Mouse (Mus musculus) hindbrain, embryonic 12.5 days (tissue): ENCODE results near the gene Wdr35. TPM values are rescaled to one million over a fixed set of nuclear protein-coding genes. Genes with fewer than 3 reads are reported as not detected.
"Not testable (repeated sequence)": the region's sequence is repeated elsewhere in the genome, so short reads cannot be mapped to it uniquely, and the experiment has no call there.

Source experiments
- ATAC-seq: fragments of 200-750 bp; cut with Nextera tagmentation; 2 replicates; pipeline ENCODE4 v1.8.0; 2017; ENCODE audit warnings: moderate TSS enrichment; ENCODE audit not compliant: low FRiP score
- H3K27ac ChIP-seq: fragments of 300-500 bp; sonication (generic); 2 replicates; pipeline ENCODE4 v1.5.1; 2016; ENCODE audit warnings: mild to moderate bottlenecking
- H3K27me3 ChIP-seq: fragments of 300-500 bp; sonication (generic); 2 replicates; pipeline ENCODE4 v1.6.1; 2016; ENCODE audit warnings: mild to moderate bottlenecking
- H3K36me3 ChIP-seq: fragments of 300-500 bp; sonication (generic); 2 replicates; pipeline ENCODE4 v1.6.1; 2016; ENCODE audit warnings: mild to moderate bottlenecking
- H3K4me1 ChIP-seq: fragments of 300-500 bp; sonication (generic); 2 replicates; pipeline ENCODE4 v1.6.1; 2016
- H3K4me2 ChIP-seq: fragments of 300-500 bp; sonication (generic); replicated peaks from 2 replicates; pipeline ENCODE4 v1.6.1; 2016; ENCODE audit warnings: mild to moderate bottlenecking
- H3K4me3 ChIP-seq: fragments of 300-500 bp; sonication (generic); 2 replicates; pipeline ENCODE4 v1.5.1; 2016; ENCODE audit warnings: mild to moderate bottlenecking
- H3K9ac ChIP-seq: fragments of 300-500 bp; sonication (generic); 2 replicates; pipeline ENCODE4 v1.6.1; 2016; ENCODE audit warnings: mild to moderate bottlenecking, moderate library complexity
- H3K9me3 ChIP-seq: fragments of 300-500 bp; sonication (generic); replicated peaks from 2 replicates; pipeline ENCODE4 v1.6.1; 2016; ENCODE audit warnings: mild to moderate bottlenecking
- WGBS: fragments of 180-500 bp; shearing (Covaris S2); methylation state at CpG from one replicate; pipeline ENCODE4 v1.1.7; 2016; 5-methylcytosine and 5-hydroxymethylcytosine counted together
- polyA plus RNA-seq: library from polyadenylated mRNA; unstranded; fragments of >200 nt; fragmentation: Nextera tagmentation; extraction: Ambion mirVana; gene quantifications from 2 replicates; pipeline ENCODE4 v1.2.1, GENCODE M21; 2016

Gene Wdr35
- polyA plus RNA-seq, result 26.1 and 26.4 TPM in 2 replicates

- Histone ChIP-seq H3K9me3 (no peaks in the 10 kb centered on the region), H3K4me1 (peaks cover 15% of the 10 kb centered on the region), H3K36me3 (peaks cover 6% of the 10 kb centered on the region), H3K9ac (peak within 1 kb of the TSS; percentile 36), H3K4me3 (peak within 1 kb of the TSS; percentile 58), H3K27ac (peak within 1 kb of the TSS; percentile 42), H3K27me3 (no peaks in the 10 kb centered on the region), H3K4me2 (peak within 1 kb of the TSS; percentile 89)
- ATAC-seq, result peak; percentile 99
- under 1% methylated on average over 45 of the region's 45 CpGs for WGBS
Measured at GRCm38 (mm10) chr12:8973820-8974465, at the start of gene Wdr35. TSS of gene Wdr35 (plus strand) at chr12:8973892.

- peaks cover 11% of the 10 kb centered on the region; the same call in 1 of the 2 replicates for H3K36me3 ChIP-seq
- WGBS, result 94% methylated on average over 3 of the region's 3 CpGs
- no peaks in the 10 kb centered on the region for H3K9me3 ChIP-seq
- no peaks in the 10 kb centered on the region for H3K27me3 ChIP-seq
- ATAC-seq, result no peak
- H3K4me2 ChIP-seq, result no peak overlapping the region
- no peak overlapping the region for H3K4me3 ChIP-seq
- no peak overlapping the region for H3K27ac ChIP-seq
- no peak overlapping the region for H3K9ac ChIP-seq
- peaks cover 20% of the 10 kb centered on the region for H3K4me1 ChIP-seq
Measured at GRCm38 (mm10) chr12:8927652-8928051, 46.0 kb upstream of the Wdr35 start.

DNA sequence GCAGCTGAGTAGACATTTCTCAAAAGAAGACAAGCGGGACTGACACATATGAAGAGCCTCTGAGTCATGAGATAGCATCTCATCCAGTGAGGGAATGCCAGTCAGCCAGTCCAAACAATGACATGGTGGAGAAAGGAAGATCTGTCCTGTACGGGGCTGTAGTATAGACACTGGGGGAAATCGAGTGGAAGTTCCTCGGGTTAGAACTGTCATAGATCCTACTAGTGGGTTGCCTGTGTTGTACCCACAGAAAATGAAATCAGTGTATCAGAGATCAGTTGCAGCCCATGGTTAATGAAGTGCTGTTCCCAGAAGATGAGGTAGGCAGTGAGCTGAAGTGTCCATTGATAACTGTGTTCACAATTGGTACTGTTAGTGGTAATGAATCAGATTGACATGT is 44.9 kb upstream of the Wdr35 start:
- 83% methylated on average over 4 of the region's 4 CpGs for WGBS
- no peak overlapping the region for H3K9ac ChIP-seq
- H3K9me3 ChIP-seq, result no peaks in the 10 kb centered on the region
- H3K36me3 ChIP-seq, result peaks cover 20% of the 10 kb centered on the region
- peaks cover 10% of the 10 kb centered on the region for H3K4me1 ChIP-seq
- ATAC-seq, result no peak
- no peak overlapping the region for H3K4me2 ChIP-seq
- 0 out of 2 replicates have a peak overlapping the region, but pooled peaks have one; percentile 30 for H3K27ac ChIP-seq
- no peaks in the 10 kb centered on the region for H3K27me3 ChIP-seq
- no peak overlapping the region for H3K4me3 ChIP-seq

DNA sequence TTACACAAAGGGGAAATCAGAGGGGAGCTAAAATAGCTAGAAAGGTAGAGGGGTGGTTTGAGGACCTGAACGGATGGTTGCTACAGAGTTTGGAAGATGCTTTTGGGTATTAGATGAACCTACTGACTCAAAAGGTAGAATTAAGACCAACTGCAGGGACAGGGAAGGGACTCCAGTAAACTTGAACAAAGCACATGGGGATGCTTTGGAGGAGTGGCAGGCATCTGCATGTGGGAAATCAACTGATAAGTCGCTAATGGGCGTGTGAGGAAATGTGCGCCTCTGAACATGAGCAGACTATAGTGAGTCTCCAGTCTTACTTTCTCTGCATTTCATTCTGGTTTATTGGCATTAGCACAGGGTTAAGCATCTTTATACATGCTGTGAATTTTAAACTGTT is 42.6 kb upstream of the Wdr35 start:
- Histone ChIP-seq H3K27me3 (no peaks in the 10 kb centered on the region), H3K4me3 (no peak overlapping the region), H3K4me1 (no peaks in the 10 kb centered on the region; the same call in 1 of the 2 replicates), H3K4me2 (no peak overlapping the region), H3K9ac (no peak overlapping the region), H3K27ac (no peak overlapping the region), H3K9me3 (no peaks in the 10 kb centered on the region), H3K36me3 (peaks cover 36% of the 10 kb centered on the region)
- WGBS, result 88% methylated on average over 4 of the region's 4 CpGs
- ATAC-seq, result no peak

GRCm38 (mm10) chr12:8935349-8935748 is 38.3 kb upstream of the Wdr35 start:
- Histone ChIP-seq H3K27ac (no peak overlapping the region), H3K4me2 (no peak overlapping the region), H3K9me3 (no peaks in the 10 kb centered on the region), H3K4me1 (no peaks in the 10 kb centered on the region), H3K27me3 (no peaks in the 10 kb centered on the region), H3K9ac (no peak overlapping the region), H3K36me3 (peaks cover 64% of the 10 kb centered on the region), H3K4me3 (no peak overlapping the region)
- 78% methylated on average over 5 of the region's 5 CpGs for WGBS
- ATAC-seq, result no peak

DNA sequence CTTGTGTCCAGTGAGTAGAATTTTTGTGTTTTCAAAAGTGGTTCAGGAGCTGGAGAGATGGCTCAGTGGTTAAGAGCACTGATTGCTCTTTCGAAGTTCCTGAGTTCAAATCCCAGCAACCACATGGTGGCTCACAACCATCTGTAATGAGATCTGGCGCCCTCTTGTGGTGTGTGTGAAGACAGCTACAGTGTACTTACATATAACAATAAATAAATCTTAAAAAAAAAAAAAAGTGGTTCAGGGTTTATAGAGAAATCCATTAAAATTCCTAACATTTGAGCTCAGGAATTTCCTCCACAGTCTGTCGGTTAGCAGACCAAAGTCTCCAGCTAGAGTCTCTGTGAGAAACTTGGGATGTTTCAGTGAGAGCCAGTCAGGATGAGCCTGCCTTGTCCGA is 37.5 kb upstream of the Wdr35 start:
- peaks cover 64% of the 10 kb centered on the region for H3K36me3 ChIP-seq
- not testable (repeated sequence) for H3K4me3 ChIP-seq, H3K9me3 ChIP-seq, H3K4me1 ChIP-seq, ATAC-seq, H3K4me2 ChIP-seq, H3K27ac ChIP-seq, H3K27me3 ChIP-seq, H3K9ac ChIP-seq
- 77% methylated on average over 4 of the region's 4 CpGs for WGBS

DNA sequence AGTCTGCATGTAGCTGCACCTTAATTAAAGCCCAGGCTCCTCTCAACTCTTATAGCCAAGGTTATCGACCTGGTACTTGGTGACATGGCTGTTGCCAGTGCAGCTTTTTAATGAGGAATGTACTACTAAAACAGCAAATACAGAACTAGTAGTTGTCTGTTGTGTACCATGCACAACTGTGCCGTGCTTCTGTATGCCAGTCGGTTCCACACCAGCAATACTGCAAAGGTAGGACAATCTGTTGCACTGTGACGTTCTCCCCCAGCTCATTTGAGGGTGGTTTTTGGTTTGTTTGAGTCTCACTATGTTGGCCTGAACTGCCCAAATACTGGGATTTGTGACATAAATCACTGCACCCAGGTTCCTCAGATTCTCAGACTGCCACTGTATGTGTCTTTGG is 34.2 kb upstream of the Wdr35 start:
- no peak overlapping the region for H3K9ac ChIP-seq
- H3K4me3 ChIP-seq, result no peak overlapping the region
- 89% methylated on average over 4 of the region's 4 CpGs for WGBS
- H3K27me3 ChIP-seq, result no peaks in the 10 kb centered on the region
- H3K27ac ChIP-seq, result no peak overlapping the region
- no peaks in the 10 kb centered on the region for H3K9me3 ChIP-seq
- H3K4me1 ChIP-seq, result no peaks in the 10 kb centered on the region
- ATAC-seq, result no peak
- peaks cover 52% of the 10 kb centered on the region for H3K36me3 ChIP-seq
- H3K4me2 ChIP-seq, result no peak overlapping the region

DNA sequence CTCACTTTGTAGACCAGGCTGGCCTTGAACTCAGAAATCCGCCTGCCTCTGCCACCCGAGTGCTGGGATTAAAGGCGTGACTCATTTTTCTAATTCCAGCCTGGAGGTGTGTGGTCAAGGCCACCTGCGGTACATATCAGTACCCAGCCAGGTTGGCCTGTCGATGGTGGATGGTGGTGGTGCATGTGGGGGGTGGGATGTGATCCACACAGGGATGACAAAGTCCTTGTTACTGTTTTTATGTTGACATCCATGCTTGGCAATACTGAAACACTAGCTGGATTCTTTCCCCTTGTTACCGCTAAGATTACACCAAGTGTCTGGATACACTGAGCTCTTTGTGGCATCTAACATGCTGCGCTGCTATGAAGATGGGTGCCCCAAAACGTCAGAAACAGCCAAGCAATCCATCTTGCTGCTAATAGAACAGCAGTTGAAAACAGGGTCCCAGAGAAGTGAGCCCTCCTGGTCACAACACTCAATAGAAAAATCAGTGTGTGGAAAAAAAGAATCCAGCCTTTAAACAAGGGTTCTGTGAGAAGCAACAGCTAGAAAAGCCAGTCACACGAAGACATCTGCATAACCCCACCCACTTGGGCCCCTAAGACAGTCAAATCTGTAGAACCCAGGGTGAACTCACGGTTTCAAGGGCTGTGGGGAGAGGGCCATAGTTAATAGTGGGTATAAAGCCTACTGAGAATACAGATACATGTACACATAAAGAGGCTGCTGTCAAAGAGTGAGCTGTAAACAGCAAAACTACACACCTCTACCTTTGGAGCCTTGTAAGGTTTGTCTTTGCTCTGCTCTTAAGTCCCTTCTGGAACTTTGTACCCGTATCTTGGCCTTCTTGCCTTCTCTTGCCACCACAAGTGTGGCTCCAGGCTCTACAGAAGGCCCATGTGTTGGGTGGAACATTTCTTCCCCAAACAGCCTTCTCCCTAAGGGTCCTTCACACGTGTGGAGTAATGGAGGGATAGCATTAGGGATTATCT is 33.4 kb upstream of the Wdr35 start:
- Histone ChIP-seq H3K36me3 (peaks cover 44% of the 10 kb centered on the region), H3K27me3 (no peaks in the 10 kb centered on the region), H3K27ac (no peak overlapping the region), H3K4me3 (no peak overlapping the region), H3K4me1 (no peaks in the 10 kb centered on the region), H3K9me3 (no peaks in the 10 kb centered on the region), H3K9ac (no peak overlapping the region), H3K4me2 (no peak overlapping the region)
- 70% methylated on average over 12 of the region's 12 CpGs for WGBS
- no peak for ATAC-seq

DNA sequence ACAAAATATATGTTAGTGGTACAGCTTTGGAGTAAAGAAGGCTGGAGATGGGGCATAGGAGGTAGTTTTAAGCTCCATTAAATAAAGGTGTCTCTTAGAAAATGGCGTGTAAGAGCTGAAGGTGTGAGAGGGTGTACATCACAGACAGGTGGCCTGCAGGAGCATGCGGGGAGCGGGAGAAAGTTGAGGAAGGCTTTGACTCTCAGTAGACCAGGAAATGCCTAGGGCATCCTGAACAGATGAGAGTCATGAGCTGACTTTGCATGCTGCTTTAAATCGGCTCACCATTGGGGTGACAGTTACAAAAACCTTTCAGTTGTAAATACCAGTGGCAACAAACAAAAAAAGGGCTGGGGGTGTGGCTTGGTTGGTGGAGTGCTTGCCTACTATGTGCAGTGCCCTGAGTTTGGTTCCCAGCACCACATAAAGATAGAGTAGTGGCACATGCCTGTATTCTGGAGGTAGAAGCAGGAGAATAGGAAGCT is 32.5 kb upstream of the Wdr35 start:
- Histone ChIP-seq H3K27me3 (0 out of 2 replicates have a peak, but pooled peaks cover 3% of the 10 kb centered on the region), H3K9ac (no peak overlapping the region), H3K9me3 (no peaks in the 10 kb centered on the region), H3K4me1 (no peaks in the 10 kb centered on the region), H3K27ac (no peak overlapping the region), H3K4me3 (no peak overlapping the region), H3K36me3 (peaks cover 35% of the 10 kb centered on the region), H3K4me2 (no peak overlapping the region)
- no peak for ATAC-seq
- WGBS, result 73% methylated on average over 4 of the region's 4 CpGs

DNA sequence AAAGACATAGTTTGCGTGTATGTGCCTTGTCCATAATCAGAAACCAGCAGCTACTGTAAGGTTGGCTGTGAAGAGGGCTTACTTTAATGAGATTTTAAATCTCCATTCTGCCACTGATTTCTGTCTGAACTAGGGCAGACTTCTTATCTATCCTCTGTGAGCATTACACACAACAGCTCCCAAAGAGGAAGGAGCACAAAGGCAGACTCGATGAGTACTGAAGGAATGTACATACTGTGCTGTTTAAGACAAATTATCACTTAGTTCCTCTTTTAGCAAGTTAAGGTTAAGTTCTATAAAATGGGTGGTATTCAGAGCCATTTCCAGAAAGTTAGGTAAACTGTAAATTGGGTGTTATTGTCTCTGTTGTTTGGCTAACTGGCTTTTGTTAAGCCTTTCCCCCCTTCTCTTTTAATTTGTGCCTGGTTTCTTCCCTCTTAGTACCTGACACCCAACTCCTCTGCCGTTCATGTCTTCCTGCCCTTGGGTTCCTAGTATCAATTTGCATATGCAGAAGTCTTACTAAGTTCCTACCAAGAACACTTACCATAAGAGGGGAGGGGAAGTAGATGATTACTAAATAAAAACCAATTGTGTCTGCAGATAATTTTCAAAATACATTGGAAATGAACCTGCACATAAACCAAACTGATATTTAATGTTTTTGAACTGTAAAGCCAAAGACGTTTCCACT is 31.8 kb upstream of the Wdr35 start:
- Histone ChIP-seq H3K4me3 (no peak overlapping the region), H3K9ac (no peak overlapping the region), H3K27ac (no peak overlapping the region), H3K36me3 (peaks cover 28% of the 10 kb centered on the region), H3K27me3 (0 out of 2 replicates have a peak, but pooled peaks cover 3% of the 10 kb centered on the region), H3K4me1 (no peaks in the 10 kb centered on the region), H3K4me2 (no peak overlapping the region), H3K9me3 (no peaks in the 10 kb centered on the region)
- ATAC-seq, result no peak
- WGBS, result 75% methylated on average over 4 of the region's 4 CpGs

- 61% methylated on average over 9 of the region's 9 CpGs for WGBS
- H3K9ac ChIP-seq, result no peak overlapping the region
- ATAC-seq, result no peak
- no peak overlapping the region for H3K27ac ChIP-seq
- no peaks in the 10 kb centered on the region for H3K36me3 ChIP-seq
- H3K27me3 ChIP-seq, result peaks cover 10% of the 10 kb centered on the region; the same call in 1 of the 2 replicates
- no peak overlapping the region for H3K4me2 ChIP-seq
- no peak overlapping the region for H3K4me3 ChIP-seq
- H3K9me3 ChIP-seq, result no peaks in the 10 kb centered on the region
- peaks cover 10% of the 10 kb centered on the region for H3K4me1 ChIP-seq
Measured at GRCm38 (mm10) chr12:8947163-8947562, 26.5 kb upstream of the Wdr35 start.
